Mouse (Mus musculus) neural tube, embryonic 15.5 days (tissue): ENCODE measurements around the gene Il4i1. TPM values are rescaled to one million over a fixed set of nuclear protein-coding genes. Genes with fewer than 3 reads are reported as not detected.

ENCODE experiments used
- ATAC-seq: fragments of 200-750 bp; cut with Nextera tagmentation; 2 replicates; pipeline ENCODE4 v1.8.0; 2017; ENCODE audit warnings: mild to moderate bottlenecking, moderate TSS enrichment, moderate library complexity; ENCODE audit not compliant: low FRiP score
- H3K27ac ChIP-seq: fragments of 300-500 bp; sonication (generic); replicated peaks from 2 replicates; pipeline ENCODE4 v1.5.1; 2015; ENCODE audit warnings: mild to moderate bottlenecking, inconsistent platforms
- H3K27me3 ChIP-seq: fragments of 300-500 bp; sonication (generic); replicated peaks from 2 replicates; pipeline ENCODE4 v1.6.1; 2015; ENCODE audit warnings: inconsistent platforms
- H3K36me3 ChIP-seq: fragments of 300-500 bp; sonication (generic); 2 replicates; pipeline ENCODE4 v1.6.1; 2015; ENCODE audit warnings: inconsistent platforms
- H3K4me1 ChIP-seq: fragments of 300-500 bp; sonication (generic); 2 replicates; pipeline ENCODE4 v1.6.1; 2015; ENCODE audit warnings: inconsistent platforms
- H3K4me2 ChIP-seq: fragments of 300-500 bp; sonication (generic); 2 replicates; pipeline ENCODE4 v1.6.1; 2015; ENCODE audit warnings: inconsistent platforms, mild to moderate bottlenecking, moderate library complexity
- H3K4me3 ChIP-seq: fragments of 300-500 bp; sonication (generic); replicated peaks from 2 replicates; pipeline ENCODE4 v1.5.1; 2015; ENCODE audit warnings: mild to moderate bottlenecking, inconsistent platforms
- H3K9ac ChIP-seq: fragments of 300-500 bp; sonication (generic); replicated peaks from 2 replicates; pipeline ENCODE4 v1.6.1; 2015; ENCODE audit warnings: mild to moderate bottlenecking, inconsistent platforms
- H3K9me3 ChIP-seq: fragments of 300-500 bp; sonication (generic); replicated peaks from 2 replicates; pipeline ENCODE4 v1.6.1; 2016; ENCODE audit warnings: inconsistent platforms
- WGBS: fragments of 180-500 bp; shearing (Covaris S2); methylation state at CpG from one replicate; pipeline ENCODE4 v1.1.7; 2015; ENCODE audit warnings: mixed read lengths; 5-methylcytosine and 5-hydroxymethylcytosine counted together
- polyA plus RNA-seq: library from polyadenylated mRNA; unstranded; fragments of >200 nt; fragmentation: Nextera tagmentation; extraction: Ambion mirVana; gene quantifications from 2 replicates; pipeline ENCODE4 v1.2.1, GENCODE M21; 2015

Gene Il4i1
- polyA plus RNA-seq, 1 experiment from 2014 or later = 0.78 TPM

GRCm38 (mm10) chr7:44810365-44810764 lies 5.8 kb upstream of the Il4i1 start:
- Histone ChIP-seq H3K36me3 (no peaks in the 10 kb centered on the region), H3K4me2 (no peak overlapping the region), H3K27me3 (no peaks in the 10 kb centered on the region), H3K9ac (no peak overlapping the region), H3K4me1 (peaks cover 7% of the 10 kb centered on the region), H3K9me3 (no peaks in the 10 kb centered on the region), H3K27ac (no peak overlapping the region), H3K4me3 (no peak overlapping the region)
- ATAC-seq = no peak
- 86% methylated on average over 4 of the region's 4 CpGs for WGBS

GRCm38 (mm10) chr7:44810819-44811557 lies 5.2 kb upstream of the Il4i1 start:
- no peak overlapping the region for H3K4me3 ChIP-seq
- no peak for ATAC-seq
- 93% methylated on average over 7 of the region's 7 CpGs for WGBS

GRCm38 (mm10) chr7:44812651-44813325 lies 3.4 kb upstream of the Il4i1 start:
- H3K36me3 ChIP-seq = no peaks in the 10 kb centered on the region
- no peak overlapping the region for H3K27ac ChIP-seq
- H3K4me2 ChIP-seq = no peak overlapping the region
- no peaks in the 10 kb centered on the region for H3K27me3 ChIP-seq
- 92% methylated on average over 20 of the region's 20 CpGs for WGBS
- peaks cover 19% of the 10 kb centered on the region for H3K4me1 ChIP-seq
- no peak overlapping the region for H3K4me3 ChIP-seq
- no peak overlapping the region for H3K9ac ChIP-seq
- H3K9me3 ChIP-seq = no peaks in the 10 kb centered on the region
- ATAC-seq = no peak

More at GRCm38 (mm10) chr7:44810819-44811557, 5.2 kb upstream of the Il4i1 start:
- no peak overlapping the region for H3K4me2 ChIP-seq
- no peak overlapping the region for H3K9ac ChIP-seq
- H3K36me3 ChIP-seq = no peaks in the 10 kb centered on the region
- H3K9me3 ChIP-seq = no peaks in the 10 kb centered on the region
- H3K4me1 ChIP-seq = peaks cover 10% of the 10 kb centered on the region
- no peak overlapping the region for H3K27ac ChIP-seq
- no peaks in the 10 kb centered on the region for H3K27me3 ChIP-seq

GRCm38 (mm10) chr7:44813985-44814384 lies 2.2 kb upstream of the Il4i1 start:
- no peak overlapping the region for H3K27ac ChIP-seq
- no peak overlapping the region for H3K9ac ChIP-seq
- H3K36me3 ChIP-seq = no peaks in the 10 kb centered on the region
- H3K27me3 ChIP-seq = no peaks in the 10 kb centered on the region
- 91% methylated on average over 3 of the region's 3 CpGs for WGBS
- H3K4me3 ChIP-seq = no peak overlapping the region
- no peak overlapping the region for H3K4me2 ChIP-seq
- H3K4me1 ChIP-seq = peaks cover 31% of the 10 kb centered on the region
- ATAC-seq = no peak
- no peaks in the 10 kb centered on the region for H3K9me3 ChIP-seq

- Histone ChIP-seq H3K4me1 (peaks cover 36% of the 10 kb centered on the region), H3K27ac (no peak overlapping the region), H3K36me3 (no peaks in the 10 kb centered on the region), H3K4me2 (no peak overlapping the region), H3K9ac (no peak overlapping the region), H3K9me3 (no peaks in the 10 kb centered on the region), H3K4me3 (no peak overlapping the region), H3K27me3 (no peaks in the 10 kb centered on the region)
- WGBS = 93% methylated on average over 4 of the region's 4 CpGs
- no peak for ATAC-seq
Observed at GRCm38 (mm10) chr7:44814423-44814822, 1.8 kb upstream of the Il4i1 start.

GRCm38 (mm10) chr7:44814952-44815553 lies 1.1 kb upstream of the Il4i1 start:
- no peak; the same call in 1 of the 2 replicates for ATAC-seq
- H3K4me2 ChIP-seq = peak overlapping the region; percentile 63
- WGBS = 26% methylated on average over 14 of the region's 14 CpGs

GRCm38 (mm10) chr7:44816470-44817021 lies 359 bp downstream of the Il4i1 start, which contains the start of gene Atf5:
TSS of gene Atf5 (minus strand) at chr7:44816658.
- peak within 1 kb of the TSS; percentile 99 for H3K4me3 ChIP-seq
- H3K36me3 ChIP-seq = no peaks in the 10 kb centered on the region
- peak; percentile 57 for ATAC-seq
- WGBS = under 1% methylated on average over 55 of the region's 57 CpGs
- H3K27me3 ChIP-seq = no peaks in the 10 kb centered on the region
- peaks cover 50% of the 10 kb centered on the region for H3K4me1 ChIP-seq
- H3K27ac ChIP-seq = peak within 1 kb of the TSS; percentile 95
- H3K9me3 ChIP-seq = no peaks in the 10 kb centered on the region
- peak within 1 kb of the TSS; percentile 85 for H3K9ac ChIP-seq
- H3K4me2 ChIP-seq = peak within 1 kb of the TSS; percentile 63

More at GRCm38 (mm10) chr7:44814952-44815553, 1.1 kb upstream of the Il4i1 start:
- Histone ChIP-seq H3K4me1 (peaks cover 42% of the 10 kb centered on the region), H3K9me3 (no peaks in the 10 kb centered on the region), H3K9ac (peak overlapping the region; percentile 85; the same call in 1 of the 2 replicates), H3K36me3 (no peaks in the 10 kb centered on the region), H3K27me3 (no peaks in the 10 kb centered on the region), H3K4me3 (peak overlapping the region; percentile 99), H3K27ac (peak overlapping the region; percentile 95)

- ATAC-seq = no peak
- Histone ChIP-seq H3K4me2 (peak overlapping the region; percentile 63), H3K4me1 (peaks cover 52% of the 10 kb centered on the region), H3K36me3 (no peaks in the 10 kb centered on the region), H3K27ac (peak overlapping the region; percentile 95; the same call in 1 of the 2 replicates), H3K4me3 (peak overlapping the region; percentile 99), H3K9me3 (no peaks in the 10 kb centered on the region), H3K9ac (peak overlapping the region; percentile 85), H3K27me3 (no peaks in the 10 kb centered on the region)
- WGBS = 31% methylated on average over 3 of the region's 3 CpGs
Observed at GRCm38 (mm10) chr7:44817441-44817840, 1.3 kb downstream of the Il4i1 start.

GRCm38 (mm10) chr7:44818164-44818563 lies 2.0 kb downstream of the Il4i1 start:
- WGBS = 31% methylated on average over 2 of the region's 2 CpGs
- no peaks in the 10 kb centered on the region for H3K36me3 ChIP-seq
- peak overlapping the region; percentile 99 for H3K4me3 ChIP-seq
- ATAC-seq = no peak
- H3K9ac ChIP-seq = peak overlapping the region; percentile 85
- H3K4me2 ChIP-seq = peak overlapping the region; percentile 63
- H3K4me1 ChIP-seq = peaks cover 52% of the 10 kb centered on the region
- H3K9me3 ChIP-seq = no peaks in the 10 kb centered on the region
- 0 out of 2 replicates have a peak overlapping the region, but pooled peaks have one; percentile 13 for H3K27ac ChIP-seq
- H3K27me3 ChIP-seq = no peaks in the 10 kb centered on the region

GRCm38 (mm10) chr7:44818751-44819235 lies 2.6 kb downstream of the Il4i1 start:
- ATAC-seq = no peak
- H3K9ac ChIP-seq = peak overlapping the region; percentile 4; the same call in 1 of the 2 replicates
- peak overlapping the region; percentile 99 for H3K4me3 ChIP-seq
- 47% methylated on average over 6 of the region's 6 CpGs for WGBS
- 0 out of 2 replicates have a peak overlapping the region, but pooled peaks have one; percentile 13 for H3K27ac ChIP-seq
- peak overlapping the region; percentile 63 for H3K4me2 ChIP-seq
- peaks cover 55% of the 10 kb centered on the region for H3K4me1 ChIP-seq
- H3K36me3 ChIP-seq = no peaks in the 10 kb centered on the region
- no peaks in the 10 kb centered on the region for H3K27me3 ChIP-seq
- no peaks in the 10 kb centered on the region for H3K9me3 ChIP-seq

- Histone ChIP-seq H3K36me3 (no peaks in the 10 kb centered on the region), H3K4me1 (peaks cover 61% of the 10 kb centered on the region), H3K9ac (0 out of 2 replicates have a peak overlapping the region, but pooled peaks have one; percentile 4), H3K9me3 (no peaks in the 10 kb centered on the region), H3K27me3 (no peaks in the 10 kb centered on the region), H3K4me2 (peak overlapping the region; percentile 63), H3K4me3 (no peak overlapping the region), H3K27ac (no peak overlapping the region)
- no peak for ATAC-seq
- WGBS = 94% methylated on average over 2 of the region's 2 CpGs
Observed at GRCm38 (mm10) chr7:44819391-44819790, 3.2 kb downstream of the Il4i1 start.
